Mouse (Mus musculus): ENCODE results near the gene Cnpy1. TPM values are rescaled to one million over a fixed set of nuclear protein-coding genes. Genes with fewer than 3 reads are reported as not detected.

The Cnpy1 gene
- total RNA-seq, 4 experiments from 2014 or later = not detected

- DNase-seq = no peak
Observed at GRCm38 (mm10) chr5:28238876-28239275, 6.7 kb downstream of the Cnpy1 start.

- no peak for DNase-seq
Observed at GRCm38 (mm10) chr5:28238152-28238551, 7.5 kb downstream of the Cnpy1 start.

- no peak for DNase-seq
Observed at GRCm38 (mm10) chr5:28237715-28238114, 7.9 kb downstream of the Cnpy1 start.

- no peak for DNase-seq
Observed at GRCm38 (mm10) chr5:28237055-28237454, 8.6 kb downstream of the Cnpy1 start.

- no peak for DNase-seq
Observed at GRCm38 (mm10) chr5:28236098-28236497, 9.5 kb downstream of the Cnpy1 start.

GRCm38 (mm10) chr5:28232101-28232500 is 13.5 kb downstream of the Cnpy1 start:
- no peak for DNase-seq

- DNase-seq = no peak
Observed at GRCm38 (mm10) chr5:28219596-28219995, 26.0 kb downstream of the Cnpy1 start.

GRCm38 (mm10) chr5:28213441-28213840 is 32.2 kb downstream of the Cnpy1 start:
- no peak for DNase-seq

GRCm38 (mm10) chr5:28211651-28212310 is 33.8 kb downstream of the Cnpy1 start:
- DNase-seq = no peak

- no peak for DNase-seq
Observed at GRCm38 (mm10) chr5:28210591-28211550, 34.7 kb downstream of the Cnpy1 start.

- no peak for DNase-seq
Observed at GRCm38 (mm10) chr5:28209549-28210431, 35.8 kb downstream of the Cnpy1 start.

GRCm38 (mm10) chr5:28208726-28209520 is 36.7 kb downstream of the Cnpy1 start:
- DNase-seq = no peak

GRCm38 (mm10) chr5:28207043-28207442 is 38.6 kb downstream of the Cnpy1 start:
- DNase-seq = no peak

GRCm38 (mm10) chr5:28206448-28206847 is 39.2 kb downstream of the Cnpy1 start:
- DNase-seq = no peak

GRCm38 (mm10) chr5:28204678-28205077 is 40.9 kb downstream of the Cnpy1 start:
- no peak for DNase-seq

GRCm38 (mm10) chr5:28203086-28203485 is 42.5 kb downstream of the Cnpy1 start:
- DNase-seq = no peak

- DNase-seq = no peak
Observed at GRCm38 (mm10) chr5:28199089-28199873, 46.3 kb downstream of the Cnpy1 start.

GRCm38 (mm10) chr5:28195473-28195872 is 50.1 kb downstream of the Cnpy1 start:
- DNase-seq = no peak

GRCm38 (mm10) chr5:28192099-28192454 is 53.5 kb downstream of the Cnpy1 start:
- no peak for DNase-seq

GRCm38 (mm10) chr5:28191201-28192098 is 54.2 kb downstream of the Cnpy1 start:
- DNase-seq = no peak
